Mouse (Mus musculus) ES-E14 (cell line): ENCODE measurements at regions not wholly inside any gene's neighbourhood (a gene's known extent, or its start where the extent isn't known, plus 50 kb on each side); places are given as distances from the start of the nearest gene placed in this dataset.

Source experiments
- DNase-seq: peaks from one replicate; pipeline ENCODE4 v3.0.0-alpha.2; 2013; ENCODE audit warnings: low read depth, low spot score
- H3K27ac ChIP-seq: 2 replicates; pipeline ENCODE4 v1.5.1; 2012; ENCODE audit warnings: low read depth, mild to moderate bottlenecking, low read length, moderate library complexity, mixed read lengths; ENCODE audit not compliant: poor library complexity, insufficient read depth, severe bottlenecking
- H3K36me3 ChIP-seq: 2 replicates; pipeline ENCODE4 v1.6.1; 2012; ENCODE audit warnings: mild to moderate bottlenecking, low read length, moderate library complexity, mixed read lengths; ENCODE audit not compliant: control insufficient read depth, poor library complexity, insufficient read depth, severe bottlenecking
- H3K4me1 ChIP-seq, 2 experiments: fragments of 150-350 bp in 1 of 2; sonication (generic) in 1 of 2; 2 replicates each; pipeline ENCODE4 v1.6.1; 2012; ENCODE audit warnings: low read length in 2 of 2, mild to moderate bottlenecking in 1 of 2, mixed read lengths in 1 of 2; ENCODE audit not compliant: control insufficient read depth in 2 of 2, insufficient read depth in 2 of 2, poor library complexity in 1 of 2
- H3K4me3 ChIP-seq, 2 experiments: fragments of 150-350 bp in 1 of 2; sonication (generic) in 1 of 2; 2 replicates each; pipeline ENCODE4 v1.5.1; 2012; ENCODE audit warnings: low read length in 2 of 2, low read depth in 1 of 2, mild to moderate bottlenecking in 1 of 2, mixed read lengths in 1 of 2; ENCODE audit not compliant: insufficient read depth in 1 of 2, poor library complexity in 1 of 2, severe bottlenecking in 1 of 2
- H3K9ac ChIP-seq: 2 replicates; pipeline ENCODE4 v1.6.1; 2012; ENCODE audit warnings: low read depth, mild to moderate bottlenecking, low read length, mixed read lengths; ENCODE audit not compliant: poor library complexity, insufficient read depth, severe bottlenecking
- H3K9me3 ChIP-seq: fragments of 150-350 bp; sonication (generic); 2 replicates; pipeline ENCODE4 v1.6.1; 2012; ENCODE audit warnings: low read depth, mild to moderate bottlenecking, low read length; ENCODE audit not compliant: control insufficient read depth, insufficient read depth
- CHD2 ChIP-seq: IDR thresholded peaks from 2 replicates; pipeline ENCODE4 v1.6.1; 2014; ENCODE audit warnings: mild to moderate bottlenecking, low read depth, low read length, inconsistent platforms
- HCFC1 ChIP-seq: IDR thresholded peaks from 2 replicates; pipeline ENCODE4 v1.6.1; 2012; ENCODE audit warnings: low read length, inconsistent platforms, borderline replicate concordance; ENCODE audit not compliant: insufficient read depth
- MAFK ChIP-seq: IDR thresholded peaks from 2 replicates; pipeline ENCODE4 v1.6.1; 2014; ENCODE audit warnings: mild to moderate bottlenecking, low read depth, low read length, inconsistent platforms; ENCODE audit not compliant: insufficient read depth
- ZC3H11A ChIP-seq: IDR thresholded peaks from 2 replicates; pipeline ENCODE4 v1.6.1; 2012; ENCODE audit warnings: low read depth, mild to moderate bottlenecking, inconsistent platforms, low read length, borderline replicate concordance
- ZNF384 ChIP-seq: IDR thresholded peaks from 2 replicates; pipeline ENCODE4 v1.6.1; 2012; ENCODE audit warnings: low read depth, low read length, inconsistent platforms
- in situ Hi-C, 2 experiments: fragments of 600-800 bp; cut with MboI; formaldehyde crosslinking; loops; one replicate each; pipeline ENCODE4 v1.15.1; 2025; ENCODE audit warnings: low sequenced_read_pairs in 2 of 2, inconsistent platforms in 1 of 2; ENCODE audit not compliant: unreplicated experiment in 2 of 2

GRCm38 (mm10) chr2:159866391-159866790, 467.6 kb downstream of the Gm826 start:
- TF ChIP-seq CHD2 (no peak), HCFC1 (no peak), ZNF384 (no peak), MAFK (no peak), ZC3H11A (no peak)
- no peak overlapping the region for H3K9ac ChIP-seq

GRCm38 (mm10) chr2:159863185-159863584, 470.8 kb downstream of the Gm826 start:
- no peak for DNase-seq
- no peak overlapping the region for H3K27ac ChIP-seq
- TF ChIP-seq HCFC1 = no peak
- TF ChIP-seq MAFK = no peak
- no peaks in the 10 kb centered on the region for H3K9me3 ChIP-seq
- no peaks in the 10 kb centered on the region for H3K4me1 ChIP-seq
- no peak overlapping the region for H3K4me3 ChIP-seq
- H3K9ac ChIP-seq = no peak overlapping the region
- in situ Hi-C loops = no loop called here
- H3K36me3 ChIP-seq = no peaks in the 10 kb centered on the region

More at GRCm38 (mm10) chr2:159866391-159866790, 467.6 kb downstream of the Gm826 start:
- in situ Hi-C loops = no loop called here
- H3K9me3 ChIP-seq = no peaks in the 10 kb centered on the region
- no peak overlapping the region for H3K4me3 ChIP-seq
- no peaks in the 10 kb centered on the region for H3K4me1 ChIP-seq
- no peak for DNase-seq
- no peaks in the 10 kb centered on the region for H3K36me3 ChIP-seq
- no peak overlapping the region for H3K27ac ChIP-seq

- Histone ChIP-seq H3K9me3 (no peaks in the 10 kb centered on the region), H3K4me1 (no peaks in the 10 kb centered on the region), H3K36me3 (no peaks in the 10 kb centered on the region), H3K27ac (no peak overlapping the region), H3K4me3 (no peak overlapping the region), H3K9ac (no peak overlapping the region)
- TF ChIP-seq ZNF384 = no peak
- TF ChIP-seq HCFC1 = no peak
- no peak for TF ChIP-seq ZC3H11A
- no peak for TF ChIP-seq MAFK
- TF ChIP-seq CHD2 = no peak
- DNase-seq = no peak
- in situ Hi-C loops = no loop called here
Measured at GRCm38 (mm10) chr2:159853891-159854665, 479.9 kb downstream of the Gm826 start.

GRCm38 (mm10) chr2:159852959-159853358, 481.0 kb downstream of the Gm826 start:
- Histone ChIP-seq H3K4me3 (no peak overlapping the region), H3K36me3 (no peaks in the 10 kb centered on the region), H3K4me1 (no peaks in the 10 kb centered on the region), H3K27ac (no peak overlapping the region), H3K9ac (no peak overlapping the region), H3K9me3 (no peaks in the 10 kb centered on the region)
- in situ Hi-C loops = no loop called here
- TF ChIP-seq ZC3H11A = no peak
- no peak for TF ChIP-seq MAFK
- TF ChIP-seq CHD2 = no peak
- no peak for DNase-seq

- no peak overlapping the region for H3K27ac ChIP-seq
- no peaks in the 10 kb centered on the region for H3K9me3 ChIP-seq
- DNase-seq = no peak
- H3K4me3 ChIP-seq = no peak overlapping the region
- in situ Hi-C loops = no loop called here
- no peak for TF ChIP-seq HCFC1
- TF ChIP-seq CHD2 = no peak
- no peak for TF ChIP-seq ZC3H11A
- no peak for TF ChIP-seq ZNF384
- no peak for TF ChIP-seq MAFK
- H3K9ac ChIP-seq = no peak overlapping the region
- no peaks in the 10 kb centered on the region for H3K36me3 ChIP-seq
- no peaks in the 10 kb centered on the region for H3K4me1 ChIP-seq
Measured at GRCm38 (mm10) chr2:159832488-159833113, 501.4 kb downstream of the Gm826 start.
